24 mouse cellular contexts compared by ENCODE assay signal in the genomic region with DNA sequence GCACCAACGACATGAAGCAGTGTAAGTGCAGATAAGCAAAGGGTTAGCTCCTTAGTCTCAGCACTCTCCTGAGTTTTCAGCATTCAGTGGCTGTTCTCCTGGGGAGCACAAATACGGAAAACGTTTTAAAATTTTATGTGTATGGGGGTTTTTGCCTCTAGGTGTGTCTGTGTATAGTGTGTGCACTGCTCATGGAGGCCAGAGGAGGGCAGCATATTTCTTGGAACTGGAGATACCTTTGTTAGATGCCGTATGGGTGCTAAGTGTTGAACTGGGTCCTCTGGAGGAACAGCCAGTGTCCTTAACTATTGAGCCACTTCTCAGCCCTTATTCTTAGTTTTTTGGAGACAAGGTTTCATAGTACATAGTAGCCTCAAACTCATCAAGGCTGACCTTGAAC. TPM values are rescaled to one million over a fixed set of nuclear protein-coding genes. Genes with fewer than 3 reads are reported as not detected.
DNase-seq lines count a peak whose midpoint lies in the region; ATAC-seq and TF ChIP-seq lines count a peak whose summit lies in the region.
"Had no signal": no experiment of that assay in that cellular context is flagged by ENCODE, and none has a peak within 500 bp of the region (broad histone marks: within the 10 kb centered on the region; RNA-seq: fewer than 3 reads in every experiment).

No protein-coding gene starts in this region.

- H3K4me2 ChIP-seq in kidney, postnatal 0 days (ENCODE audit: low read length): no peak overlapping the region
- H3K4me2 ChIP-seq: forebrain, embryonic 12.5 days; heart, embryonic 15.5 days; limb, embryonic 15.5 days; neural tube, embryonic 12.5 days had no signal

- ATAC-seq in CD4-positive, CD25-positive, alpha-beta regulatory T cell, adult 4 months: no peak
- ATAC-seq in kidney, postnatal 0 days (replicated peaks; ENCODE audit: low FRiP score, low read depth): no peak
- ATAC-seq: hindbrain, embryonic 16.5 days had no signal

- TF ChIP-seq CTCF in kidney, postnatal 0 days (IDR thresholded peaks at IDR 0.05; ENCODE audit: low read depth): peak; percentile 26; the same call in 1 of the 2 replicates

- H3K27me3 ChIP-seq in kidney, postnatal 0 days (ENCODE audit: insufficient read depth, low read length): no peaks in the 10 kb centered on the region
- H3K27me3 ChIP-seq: forebrain, embryonic 12.5 days; heart, embryonic 15.5 days; limb, embryonic 15.5 days; neural tube, embryonic 12.5 days had no signal

- no peaks in the 10 kb centered on the region for H3K4me1 ChIP-seq in kidney, postnatal 0 days (replicated peaks; ENCODE audit: insufficient read depth, low read length)

- H3K36me3 ChIP-seq in kidney, postnatal 0 days (ENCODE audit: insufficient read depth, low read length): no peaks in the 10 kb centered on the region
- H3K36me3 ChIP-seq: heart, embryonic 15.5 days; limb, embryonic 15.5 days had no signal

- peak; percentile 35 for DNase-seq in CD4-positive, CD25-positive, alpha-beta regulatory T cell, adult 2 months (ENCODE audit: low read depth, low spot score)
- DNase-seq in kidney, postnatal 0 days (ENCODE audit: low spot score): no peak
- DNase-seq in kidney, postnatal 36 days: no peak
- DNase-seq in A20 (ENCODE audit: low read depth, low spot score) (peak; percentile 26), ZHBTc4 (ENCODE audit: low read depth, low spot score) (peak; percentile 57)
- DNase-seq in cerebellum, postnatal 14 days: no peak
- no peak for DNase-seq in ovary, postnatal 14 days (ENCODE audit: low spot score)
- DNase-seq: adrenal gland, postnatal 36 days; cerebellum, adult 11-12 months; gastrocnemius, postnatal 10 days; heart, adult 18-20 months; heart, postnatal 4 days; kidney, adult 9 months; kidney, postnatal 4 days; lung, postnatal 36 days; right cerebral cortex, adult 18-20 months; thymus, postnatal 14 days had no signal

- no peak overlapping the region for H3K27ac ChIP-seq in kidney, postnatal 0 days
- H3K27ac ChIP-seq: embryonic facial prominence, embryonic 10.5 days; forebrain, embryonic 12.5 days; heart, embryonic 15.5 days; limb, embryonic 15.5 days; neural tube, embryonic 12.5 days had no signal

- no peaks in the 10 kb centered on the region for H3K9me3 ChIP-seq in kidney, postnatal 0 days (replicated peaks; ENCODE audit: low read length)
- H3K9me3 ChIP-seq: embryonic facial prominence, embryonic 10.5 days; forebrain, embryonic 12.5 days; heart, embryonic 15.5 days; limb, embryonic 15.5 days; neural tube, embryonic 12.5 days had no signal

- H3K9ac ChIP-seq in kidney, postnatal 0 days (ENCODE audit: low read depth, low read length): no peak overlapping the region
- H3K9ac ChIP-seq: forebrain, embryonic 12.5 days; heart, embryonic 15.5 days; limb, embryonic 15.5 days; neural tube, embryonic 12.5 days had no signal

- H3K4me3 ChIP-seq in kidney, postnatal 0 days (replicated peaks; ENCODE audit: low read depth, low read length): no peak overlapping the region
- H3K4me3 ChIP-seq: embryonic facial prominence, embryonic 10.5 days; forebrain, embryonic 12.5 days; heart, embryonic 15.5 days; limb, embryonic 15.5 days; neural tube, embryonic 12.5 days had no signal

- 96% methylated on average over 4 of the region's 4 CpGs for WGBS in kidney, postnatal 0 days

RNA-seq across cellular contexts. Expression of a gene that starts 10.1 kb away (rescaled TPM):
- 10 to 100 TPM; 14.6 to 24.5 TPM for polyA plus RNA-seq in CD4-positive, CD25-positive, alpha-beta regulatory T cell, adult 4 months (2017; shearing (Covaris generic))
- polyA plus RNA-seq in kidney, postnatal 0 days (2015; fragmentation: Nextera tagmentation; extraction: Ambion mirVana): 55.5 and 63.5 TPM in 2 replicates

RNA-seq across cellular contexts. Expression of a gene that starts 44.8 kb away (rescaled TPM):
- not detected for polyA plus RNA-seq in CD4-positive, CD25-positive, alpha-beta regulatory T cell, adult 4 months (2017; shearing (Covaris generic))
- 1.3 and 1.7 TPM in 2 replicates for polyA plus RNA-seq in kidney, postnatal 0 days (2015; fragmentation: Nextera tagmentation; extraction: Ambion mirVana)

Comparison
In these comparisons a context has a peak if more than half of its experiments do, and no peak if none do; other contexts are left out.
1. DNase-seq: peak in CD4-positive, CD25-positive, alpha-beta regulatory T cell, adult 2 months (single experiment), A20 (single experiment) and ZHBTc4 (single experiment); none in kidney, postnatal 0 days (single experiment), kidney, postnatal 36 days (0 of 2), cerebellum, postnatal 14 days (0 of 2) and ovary, postnatal 14 days (single experiment).